Mouse (Mus musculus): Measurements from ENCODE around the gene Sync.

The Sync gene

DNA sequence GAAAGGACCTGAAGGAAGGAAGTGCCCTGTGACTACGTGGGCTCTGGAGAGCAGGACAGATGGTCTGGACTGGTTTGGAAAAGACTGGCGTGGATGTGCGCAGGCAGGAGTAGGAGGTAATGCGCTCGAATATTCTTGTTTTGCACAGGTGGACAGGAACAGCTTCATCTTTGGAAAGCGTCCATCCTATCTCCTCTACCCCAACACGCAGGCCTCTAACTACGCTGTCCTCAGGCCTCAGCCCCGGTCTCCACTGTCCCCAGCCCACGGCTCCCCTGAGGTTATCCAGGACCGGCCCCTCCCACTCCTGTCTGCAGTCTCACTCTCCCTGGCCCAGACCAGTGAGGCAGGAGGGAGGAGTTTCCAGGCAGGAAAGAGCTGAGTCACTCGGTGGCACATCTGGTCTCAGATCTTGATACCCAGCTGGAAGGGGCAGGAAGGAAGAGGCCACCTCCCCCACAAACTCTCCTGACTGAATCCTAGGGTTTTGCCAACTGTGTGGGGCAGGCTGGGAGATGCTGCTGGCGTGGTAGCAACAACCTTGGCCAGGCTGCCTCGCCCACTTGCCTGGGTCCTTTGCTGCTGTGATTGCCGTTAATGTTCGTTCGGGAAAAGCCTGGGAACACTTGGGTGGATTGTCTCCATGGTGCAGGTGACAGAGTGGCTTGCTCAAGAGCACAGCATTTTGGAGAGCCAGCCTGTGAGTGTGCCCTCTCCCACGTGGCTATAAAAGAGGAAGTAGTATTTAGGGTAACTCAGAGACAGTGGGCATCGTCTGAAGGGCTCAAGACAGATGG is 24.0 kb upstream of the Sync start:
- peak; percentile 61 to 70 for DNase-seq

DNA sequence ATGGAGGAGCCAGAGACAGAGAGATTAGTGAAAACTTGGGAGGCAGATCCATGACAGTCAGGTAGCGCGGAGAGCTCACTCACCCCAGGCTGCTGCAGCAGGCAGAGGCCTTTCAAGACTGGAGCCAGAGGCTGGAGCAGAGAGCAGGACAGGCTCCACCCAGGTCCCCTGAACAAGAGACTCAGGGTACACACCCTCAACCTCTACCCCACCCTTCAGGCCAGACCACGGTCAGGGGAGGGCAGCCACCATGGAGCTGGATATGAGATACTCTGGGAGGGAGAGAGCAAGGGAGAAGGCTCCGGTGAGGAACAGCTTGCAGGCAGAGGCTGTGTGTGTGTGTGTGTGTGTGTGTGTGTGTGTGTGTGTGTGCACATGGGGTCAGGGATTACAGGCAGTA is 21.2 kb upstream of the Sync start:
- no peak for DNase-seq

DNA sequence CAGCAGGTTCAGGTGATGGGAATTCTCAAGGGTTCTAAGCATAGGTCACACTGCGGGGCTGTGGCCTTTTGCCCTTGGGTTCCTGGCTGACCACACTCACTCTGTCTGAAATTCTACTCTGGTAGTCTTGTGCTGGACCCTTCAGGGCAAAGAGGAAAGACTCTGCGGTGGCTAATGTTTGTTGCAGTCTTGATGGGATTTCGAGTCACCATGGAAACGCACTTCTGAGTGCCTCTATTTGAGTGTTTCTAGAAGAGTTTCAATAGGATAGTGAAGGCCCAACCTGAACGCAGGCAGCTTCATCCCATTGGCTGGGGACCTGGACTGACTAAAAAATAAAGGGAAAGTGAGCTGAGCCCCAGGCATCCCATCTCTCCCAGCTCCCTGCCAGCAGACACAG is 20.6 kb upstream of the Sync start:
- DNase-seq: no peak

DNA sequence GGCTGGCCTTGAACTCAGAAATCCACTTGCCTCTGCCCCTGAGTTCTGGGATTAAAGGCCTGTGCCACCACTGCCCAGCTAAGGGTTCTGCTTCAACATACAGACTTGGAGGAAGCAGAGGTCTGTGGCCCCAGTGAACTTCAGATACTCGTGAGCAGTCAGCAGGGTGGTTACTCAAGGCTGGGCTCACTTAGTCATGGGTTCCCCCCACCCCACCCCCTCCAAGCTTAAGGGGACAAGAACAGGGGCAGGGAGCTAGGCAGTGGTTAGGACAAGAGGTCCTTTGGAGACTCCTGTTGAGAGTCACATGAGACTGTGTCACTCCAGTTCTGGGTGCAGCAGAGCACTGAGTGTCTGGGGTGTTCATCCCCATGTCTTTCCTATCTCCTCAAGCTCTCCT is 18.7 kb upstream of the Sync start:
- DNase-seq: no peak

- no peak for DNase-seq
These were observed 15.2 kb upstream of the Sync start for GRCm38 (mm10) chr4:129271991-129272755.

GRCm38 (mm10) chr4:129272756-129273046 is 14.7 kb upstream of the Sync start:
- no peak for DNase-seq

DNA sequence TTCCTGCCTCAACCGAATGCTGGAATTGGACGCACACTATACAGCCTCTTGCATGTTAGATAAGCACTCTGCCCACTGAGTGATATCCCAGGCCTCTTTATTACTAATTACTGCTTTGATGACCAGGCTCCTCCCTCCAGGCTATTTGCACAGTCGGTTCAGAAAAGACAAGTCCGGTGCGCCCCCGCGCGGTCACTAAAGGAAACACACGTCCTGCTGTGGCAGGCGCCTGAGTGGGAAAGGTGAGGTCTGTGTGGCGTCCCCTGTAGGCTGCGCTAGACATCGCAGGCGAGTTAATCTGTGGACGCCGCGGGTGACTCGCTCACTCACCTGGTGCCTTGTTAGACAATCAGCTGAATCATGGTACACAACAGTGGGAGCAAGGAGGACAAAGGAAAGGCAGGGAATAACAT is 11.0 kb upstream of the Sync start:
- DNase-seq: peak; percentile 81 to 82

DNA sequence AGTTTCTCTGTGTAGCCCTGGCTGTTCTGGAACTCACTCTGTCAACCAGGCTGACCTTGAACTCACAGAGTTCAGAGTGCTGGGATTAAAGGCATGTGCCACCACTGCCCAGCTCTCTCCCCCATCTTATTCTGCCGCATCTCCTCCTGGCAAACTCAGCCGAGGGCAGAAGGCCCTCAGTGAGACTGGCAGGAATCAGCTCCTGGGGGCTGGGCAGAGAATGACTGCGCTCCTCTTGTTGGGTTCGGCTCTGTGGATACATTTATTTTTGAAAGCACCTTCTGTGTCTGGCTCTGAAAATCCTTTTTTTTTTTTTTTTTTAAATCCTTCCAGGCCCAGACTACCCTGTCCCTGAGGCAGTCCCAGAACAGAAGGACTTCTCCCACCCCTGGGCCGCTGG is 4.6 kb upstream of the Sync start:
- DNase-seq: no peak

DNA sequence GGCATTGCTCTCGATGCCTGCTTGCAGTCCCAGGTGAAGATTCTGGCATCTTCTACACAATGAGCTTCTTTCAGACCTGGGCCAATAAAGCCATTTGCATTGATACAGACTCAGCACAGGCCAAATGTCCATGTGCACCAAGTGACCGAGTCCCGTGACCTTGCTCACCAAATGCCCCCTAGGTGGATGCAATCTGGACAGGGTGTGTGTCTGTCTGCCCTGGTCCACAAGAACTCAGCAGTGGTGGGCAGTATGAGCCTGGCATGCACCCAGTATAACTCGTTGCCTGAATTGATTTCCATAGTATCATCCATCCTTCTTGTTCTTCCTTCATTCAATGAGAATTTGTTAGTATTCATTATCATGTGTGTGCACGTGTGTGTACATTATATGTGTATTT is 4.2 kb upstream of the Sync start:
- no peak for DNase-seq

DNA sequence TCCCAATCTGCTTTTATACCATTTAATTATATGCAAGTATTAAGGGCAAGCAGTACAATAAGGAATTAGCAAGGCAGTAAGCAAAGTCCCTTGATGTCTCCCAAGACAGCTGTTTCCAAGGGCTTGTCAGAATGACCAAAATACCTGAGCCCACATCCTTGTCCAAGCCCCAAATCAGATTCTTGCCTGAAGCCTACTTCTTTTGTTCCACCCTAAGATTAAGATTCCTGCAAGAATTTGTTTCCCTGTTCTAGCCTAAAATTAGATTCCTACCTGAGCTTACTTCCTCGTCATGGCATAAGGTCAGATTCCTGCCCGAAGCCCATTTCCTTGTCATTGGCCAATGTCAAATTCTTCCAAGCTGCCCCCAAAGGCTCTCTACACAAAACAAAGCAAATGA is 2.7 kb upstream of the Sync start:
- DNase-seq: no peak

GRCm38 (mm10) chr4:129286001-129286682 is 1.3 kb upstream of the Sync start:
- no peak for DNase-seq

DNA sequence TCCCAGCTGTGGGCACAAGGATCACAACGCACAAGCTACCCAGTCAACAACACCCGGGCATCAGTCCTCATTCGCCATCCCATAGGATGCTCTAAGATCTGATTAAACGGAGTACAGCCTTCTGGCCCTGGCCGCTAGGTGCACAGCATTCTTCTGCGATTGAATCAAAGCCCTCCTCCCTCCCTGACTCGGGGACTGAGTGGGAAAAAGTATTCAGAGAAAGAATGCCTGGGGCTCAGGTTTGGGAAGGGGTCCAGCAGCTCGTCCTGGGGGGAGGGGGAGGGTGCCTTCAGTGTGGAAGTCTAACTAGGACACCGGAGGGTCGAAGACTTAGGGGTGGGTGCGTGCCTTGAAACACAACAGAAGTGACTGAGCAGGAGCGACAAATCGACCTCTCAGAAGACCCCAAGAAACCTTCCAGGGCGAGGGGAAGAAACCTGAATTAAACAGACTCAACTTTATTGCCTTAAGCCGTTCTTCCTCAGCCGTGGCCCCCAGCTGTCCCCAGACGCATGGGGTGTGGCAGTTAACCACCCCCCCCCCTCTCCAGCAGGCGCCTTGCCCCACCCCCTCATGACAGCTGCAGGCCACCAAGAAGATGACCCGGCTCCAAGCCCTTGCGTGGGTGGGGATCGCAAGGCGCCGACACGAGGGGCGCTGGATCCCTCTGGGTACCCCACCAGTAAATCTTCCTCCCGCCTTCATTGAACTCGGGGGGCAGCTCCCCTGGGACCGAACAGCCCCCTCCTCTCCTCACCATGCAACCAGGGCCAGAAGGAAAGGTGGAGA is 540 bp upstream of the Sync start:
- no peak for DNase-seq

- no peak for DNase-seq
These were observed 650 bp downstream of the Sync start for GRCm38 (mm10) chr4:129288067-129288466.

- DNase-seq: no peak
These were observed 2.3 kb downstream of the Sync start for GRCm38 (mm10) chr4:129289671-129290070.

DNA sequence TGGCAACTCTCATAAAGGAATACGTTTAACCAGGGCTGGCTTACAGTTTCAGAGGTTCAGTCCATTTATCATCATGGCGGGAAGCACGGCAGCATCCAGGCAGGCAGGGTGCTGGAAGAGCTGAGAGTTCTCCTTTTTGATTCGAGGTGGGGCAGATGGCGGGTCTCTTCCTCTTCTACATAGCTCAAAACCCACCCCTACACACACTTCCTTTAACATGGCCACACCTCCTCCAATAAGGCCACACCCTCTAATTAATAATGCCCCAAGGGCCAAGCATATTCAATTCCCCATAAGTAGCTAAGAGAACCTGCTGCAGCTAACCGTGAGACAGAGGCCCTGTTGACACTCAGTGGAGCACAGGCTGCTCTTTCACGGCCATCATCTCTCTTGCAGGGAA is 5.4 kb downstream of the Sync start:
- DNase-seq: no peak

GRCm38 (mm10) chr4:129293702-129294101 is 6.3 kb downstream of the Sync start:
- no peak for DNase-seq

- no peak for DNase-seq
These were observed 7.8 kb downstream of the Sync start for GRCm38 (mm10) chr4:129295188-129295587.

DNA sequence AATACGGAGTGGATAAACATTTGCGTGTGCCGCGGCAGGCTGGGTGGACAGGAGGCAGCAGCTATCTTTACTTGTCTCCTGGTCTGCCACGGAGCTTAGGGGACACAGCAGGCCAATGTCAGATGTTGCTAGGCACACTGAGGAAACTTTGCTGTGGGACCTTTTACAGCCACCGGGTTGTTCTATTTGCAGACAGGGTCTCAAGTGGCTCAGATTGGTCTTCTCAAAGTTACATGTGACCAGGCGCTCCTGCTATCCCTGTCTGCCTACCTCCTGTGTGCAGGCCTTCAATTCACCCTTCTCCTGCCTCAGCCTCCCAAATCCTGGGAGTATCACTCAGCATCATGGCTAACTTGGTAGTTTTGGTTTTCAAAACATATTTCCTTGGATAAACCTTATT is 8.6 kb downstream of the Sync start:
- DNase-seq: no peak

DNA sequence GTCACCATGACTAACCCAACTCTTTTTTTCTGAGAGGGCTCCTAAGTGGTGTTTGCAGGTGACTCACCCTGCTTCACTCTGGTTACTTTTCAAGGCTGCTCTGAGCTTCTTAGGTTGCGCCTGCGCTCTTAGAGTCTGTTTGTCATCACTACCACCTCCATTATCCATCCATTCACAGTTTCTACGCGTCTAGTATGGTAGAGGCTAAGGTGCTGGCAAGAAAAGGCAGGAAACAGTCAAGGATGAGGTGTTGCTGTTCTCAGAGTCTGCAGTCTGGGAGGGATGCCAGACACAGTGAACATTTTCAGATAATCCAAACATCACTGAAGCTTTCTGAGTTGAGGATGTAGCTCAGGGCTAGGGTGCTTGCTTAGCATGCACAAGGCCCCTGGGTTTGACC is 10.3 kb downstream of the Sync start:
- DNase-seq: no peak

DNA sequence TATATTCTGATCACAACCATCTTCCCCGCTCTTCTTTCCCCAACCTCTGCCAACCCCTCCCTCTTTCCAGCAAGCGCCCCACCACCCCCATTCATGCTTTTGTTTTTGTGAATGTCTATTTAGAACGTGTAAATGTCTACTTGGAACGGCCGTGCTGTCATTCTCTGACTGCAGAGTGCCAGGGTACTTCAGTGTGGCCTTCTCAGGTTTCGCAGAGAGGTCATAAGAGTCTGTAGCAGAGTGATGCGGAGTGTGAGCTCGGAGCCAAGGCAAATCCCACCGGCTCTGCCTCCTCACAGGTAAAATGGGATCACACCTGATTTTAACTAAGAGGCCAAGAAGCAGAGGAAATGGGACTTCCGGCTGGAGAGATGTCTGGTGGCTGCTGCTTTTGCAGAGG is 11.7 kb downstream of the Sync start:
- no peak for DNase-seq

DNA sequence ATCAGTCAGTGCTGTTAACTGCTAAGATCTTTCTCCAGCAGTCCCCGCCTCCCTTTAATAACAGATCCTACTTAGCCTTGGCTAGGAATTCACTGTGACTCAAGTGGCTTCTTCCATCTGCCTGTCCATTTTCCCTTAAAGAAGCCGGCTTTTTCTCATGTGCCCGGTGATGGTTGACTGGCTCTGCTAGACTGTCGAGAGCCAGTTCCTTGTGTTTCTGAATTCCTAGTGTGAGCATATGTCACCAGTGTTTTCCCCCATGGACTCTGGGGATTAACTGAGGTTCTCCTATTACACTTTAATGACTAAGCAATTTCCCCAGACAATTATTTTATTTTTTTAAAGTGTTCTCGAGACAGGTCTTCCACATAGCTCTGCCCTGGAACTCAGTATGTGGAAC is 16.0 kb downstream of the Sync start:
- DNase-seq: no peak

- DNase-seq: no peak
These were observed 16.4 kb downstream of the Sync start for GRCm38 (mm10) chr4:129303816-129304215.

DNA sequence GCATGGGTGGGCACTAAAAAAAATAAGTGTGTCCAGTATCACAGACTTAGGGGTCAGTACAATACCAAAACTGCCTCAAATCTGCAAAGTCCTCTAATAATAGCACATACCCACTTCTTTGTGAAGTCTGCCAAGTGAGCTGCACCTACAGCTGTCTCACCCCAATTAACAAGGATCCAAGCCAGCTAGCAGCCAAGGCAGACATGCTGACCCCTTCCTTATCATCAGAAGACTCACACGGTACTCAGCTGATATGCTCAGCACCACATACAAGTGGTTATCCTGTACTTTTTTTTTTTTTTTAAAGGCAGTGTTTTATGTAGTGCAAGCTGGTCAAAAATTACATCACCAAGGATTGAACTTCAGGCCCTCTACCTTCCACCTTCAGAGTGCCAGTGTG is 16.9 kb downstream of the Sync start:
- DNase-seq: no peak
